Mouse (Mus musculus): ENCODE measurements at regions not wholly inside any gene's neighbourhood (a gene's known extent, or its start where the extent isn't known, plus 50 kb on each side); places are given as distances from the start of the nearest gene placed in this dataset.

GRCm38 (mm10) chr10:99938901-99939300 is 76.5 kb upstream of the Kitl start:
- no peak for TF ChIP-seq GATA1 (IDR thresholded peaks at IDR 0.05; ENCODE audit: borderline replicate concordance, low read length)
- no peak for TF ChIP-seq FLI1 (IDR thresholded peaks at IDR 0.05; ENCODE audit: low read length)

Measured in megakaryocyte, embryonic 14.5 days (primary cell).